Mouse (Mus musculus): ENCODE measurements around the gene 5430419D17Rik.

- TF ChIP-seq E2F4 (IDR thresholded peaks at IDR 0.05; ENCODE audit: insufficient read depth) = no peak
- TF ChIP-seq MAX (IDR thresholded peaks at IDR 0.05; ENCODE audit: low read depth) = no peak
- no peak for TF ChIP-seq POLR2AphosphoS2 (IDR thresholded peaks at IDR 0.05; ENCODE audit: insufficient read length, low read depth)
- TF ChIP-seq MYOD1 (IDR thresholded peaks at IDR 0.05; ENCODE audit: control insufficient read depth in 1 of 3, insufficient read length in 2 of 3, low read depth in 2 of 3) = no peak
- no peak for TF ChIP-seq POLR2A (IDR thresholded peaks at IDR 0.05; ENCODE audit: insufficient read length, low read depth)
- TF ChIP-seq USF1 (IDR thresholded peaks at IDR 0.05; ENCODE audit: low read depth) = no peak
- TF ChIP-seq MYOG (IDR thresholded peaks at IDR 0.05; ENCODE audit: control insufficient read depth in 1 of 3, insufficient read depth in 1 of 3, insufficient read length in 2 of 3, low read depth in 2 of 3) = no peak
- no peak for TF ChIP-seq TCF12 (IDR thresholded peaks at IDR 0.05; ENCODE audit: insufficient read depth, poor library complexity, severe bottlenecking)
- no peak for TF ChIP-seq TCF3 (IDR thresholded peaks at IDR 0.05; ENCODE audit: insufficient read length, low read depth)
- no peak for TF ChIP-seq CEBPB (IDR thresholded peaks at IDR 0.05; ENCODE audit: insufficient read depth, poor library complexity, severe bottlenecking)
- TF ChIP-seq REST (IDR thresholded peaks at IDR 0.05; ENCODE audit: insufficient read depth, insufficient read length) = no peak
Observed at GRCm38 (mm10) chr7:131150179-131150578, 24.0 kb upstream of the 5430419D17Rik start.
